Mouse (Mus musculus) stomach, postnatal 0 days (tissue): ENCODE results near the gene Fxyd1.

Source experiments
- CTCF ChIP-seq: IDR thresholded peaks from 2 replicates; pipeline ENCODE4 v1.5.1; 2016; ENCODE audit warnings: antibody characterized with exemption, low read depth, mild to moderate bottlenecking, moderate library complexity
- EP300 ChIP-seq: optimal IDR thresholded peaks from 2 replicates; pipeline ENCODE3; 2016; ENCODE audit warnings: antibody characterized with exemption

- no peak for TF ChIP-seq CTCF
- TF ChIP-seq EP300, result no peak
These were observed 20.1 kb downstream of the Fxyd1 start for GRCm38 (mm10) chr7:31036917-31037316.
